Comparison of ENCODE assay signal across 24 mouse cellular contexts in genomic region chr19:15943117-15943423, GRCm38 (mm10). TPM values are rescaled to one million over a fixed set of nuclear protein-coding genes. Genes with fewer than 3 reads are reported as not detected.
A peak's percentile ranks its signal among the peaks of the same experiment; 100 is the strongest.
DNase-seq lines count a peak whose midpoint lies in the region; ATAC-seq and TF ChIP-seq lines count a peak whose summit lies in the region.
"Had no signal": no experiment of that assay in that cellular context is flagged by ENCODE, and none has a peak within 500 bp of the region (broad histone marks: within the 10 kb centered on the region; RNA-seq: fewer than 3 reads in every experiment).

No protein-coding gene starts in this region.

- H3K27me3 ChIP-seq in forebrain, embryonic 12.5 days = peaks cover 2% of the 10 kb centered on the region; the same call in 1 of the 2 replicates
- no peaks in the 10 kb centered on the region for H3K27me3 ChIP-seq in forebrain, embryonic 11.5 days (ENCODE audit: control insufficient read depth, insufficient read depth, low read length)
- H3K27me3 ChIP-seq in E14TG2a.4 (ENCODE audit: insufficient read depth, low read length) = no peaks in the 10 kb centered on the region
- H3K27me3 ChIP-seq: CH12.LX; embryonic facial prominence, embryonic 13.5 days; embryonic facial prominence, embryonic 15.5 days had no signal

- H3K4me2 ChIP-seq in forebrain, embryonic 12.5 days = no peak overlapping the region
- no peak overlapping the region for H3K4me2 ChIP-seq in forebrain, embryonic 11.5 days (ENCODE audit: low read depth, low read length, severe bottlenecking)
- H3K4me2 ChIP-seq: embryonic facial prominence, embryonic 13.5 days; embryonic facial prominence, embryonic 15.5 days had no signal

- peak; percentile 27; the same call in 1 of the 2 replicates for ATAC-seq in forebrain, embryonic 12.5 days (ENCODE audit: low FRiP score)
- ATAC-seq in forebrain, embryonic 11.5 days (replicated peaks; ENCODE audit: low FRiP score) = no peak
- ATAC-seq: CD4-positive, CD25-positive, alpha-beta regulatory T cell, adult 4 months; forebrain, embryonic 14.5 days; forebrain, embryonic 16.5 days had no signal

- H3K9me3 ChIP-seq in forebrain, embryonic 12.5 days = no peaks in the 10 kb centered on the region
- no peaks in the 10 kb centered on the region for H3K9me3 ChIP-seq in forebrain, embryonic 11.5 days (ENCODE audit: control insufficient read depth, low read length)
- no peaks in the 10 kb centered on the region for H3K9me3 ChIP-seq in E14TG2a.4 (ENCODE audit: low read length)
- no peaks in the 10 kb centered on the region for H3K9me3 ChIP-seq in ES-E14 (ENCODE audit: control insufficient read depth, insufficient read depth, low read depth, low read length)
- H3K9me3 ChIP-seq: embryonic facial prominence, embryonic 13.5 days; embryonic facial prominence, embryonic 15.5 days had no signal

- no peak overlapping the region for H3K9ac ChIP-seq in forebrain, embryonic 12.5 days
- no peak overlapping the region for H3K9ac ChIP-seq in forebrain, embryonic 11.5 days (ENCODE audit: low read length)
- peak overlapping the region; percentile 49; the same call in 1 of the 2 replicates for H3K9ac ChIP-seq in ES-E14 (ENCODE audit: insufficient read depth, low read depth, low read length, poor library complexity, severe bottlenecking)
- H3K9ac ChIP-seq: embryonic facial prominence, embryonic 13.5 days; embryonic facial prominence, embryonic 15.5 days had no signal

- H3K4me1 ChIP-seq in forebrain, embryonic 12.5 days = peaks cover 4% of the 10 kb centered on the region
- no peaks in the 10 kb centered on the region for H3K4me1 ChIP-seq in forebrain, embryonic 11.5 days (replicated peaks; ENCODE audit: control insufficient read depth, insufficient read depth, low read length)
- H3K4me1 ChIP-seq in E14TG2a.4 (replicated peaks; ENCODE audit: low read depth, low read length) (peaks cover 62% of the 10 kb centered on the region), ES-E14 (ENCODE audit: control insufficient read depth in 2 of 2, insufficient read depth in 2 of 2, low read length in 2 of 2, poor library complexity in 1 of 2) (peaks cover 10 to 17% of the 10 kb centered on the region in 2 experiments)
- H3K4me1 ChIP-seq: embryonic facial prominence, embryonic 13.5 days; embryonic facial prominence, embryonic 15.5 days had no signal

- H3K36me3 ChIP-seq in forebrain, embryonic 12.5 days (replicated peaks) = no peaks in the 10 kb centered on the region
- H3K36me3 ChIP-seq in forebrain, embryonic 11.5 days (ENCODE audit: control insufficient read depth, insufficient read depth, low read length) = no peaks in the 10 kb centered on the region
- H3K36me3 ChIP-seq in E14TG2a.4 (ENCODE audit: insufficient read depth, low read length) (no peaks in the 10 kb centered on the region), ES-E14 (ENCODE audit: control insufficient read depth, insufficient read depth, low read length, poor library complexity, severe bottlenecking) (no peaks in the 10 kb centered on the region)
- H3K36me3 ChIP-seq: embryonic facial prominence, embryonic 13.5 days; embryonic facial prominence, embryonic 15.5 days; forebrain, embryonic 10.5 days had no signal

- TF ChIP-seq CTCF in E14TG2a.4 (conservative IDR thresholded peaks at IDR 0.05; ENCODE audit: low read length) = no peak

- H3K27ac ChIP-seq in forebrain, embryonic 12.5 days = no peak overlapping the region
- no peak overlapping the region for H3K27ac ChIP-seq in forebrain, embryonic 11.5 days (ENCODE audit: low read depth, low read length)
- H3K27ac ChIP-seq in ES-E14 (ENCODE audit: insufficient read depth, low read depth, low read length, poor library complexity, severe bottlenecking) = no peak overlapping the region
- H3K27ac ChIP-seq: embryonic facial prominence, embryonic 13.5 days; embryonic facial prominence, embryonic 15.5 days; forebrain, embryonic 10.5 days had no signal

- in situ Hi-C loops in ES-E14 (cut with MboI; ENCODE audit: low sequenced_read_pairs in 2 of 2, unreplicated experiment in 2 of 2) = no loop called here

- WGBS in forebrain, embryonic 12.5 days = 66% methylated on average over 7 of the region's 7 CpGs
- 67% methylated on average over 7 of the region's 7 CpGs for WGBS in forebrain, embryonic 11.5 days

- no peak for DNase-seq in forebrain, embryonic 11.5 days (ENCODE audit: low spot score)
- no peak for DNase-seq in ES-E14 (ENCODE audit: low read depth, low spot score)
- DNase-seq in layer of hippocampus, postnatal 14 days (ENCODE audit: low spot score in 2 of 2) = no peak
- DNase-seq: adrenal gland, adult 2 months; adrenal gland, postnatal 10 days; adrenal gland, postnatal 25 days; B cell, adult 2 months; cerebellum, adult 11 months; cerebellum, adult 18-20 months; cerebellum, adult 8-10 months; cerebellum, adult 9-11 months; cerebellum, postnatal 14 days; cerebellum, postnatal 36 days; embryo, embryonic 11 days had no signal

- no peak overlapping the region for H3K4me3 ChIP-seq in forebrain, embryonic 12.5 days (replicated peaks)
- no peak overlapping the region for H3K4me3 ChIP-seq in forebrain, embryonic 11.5 days (ENCODE audit: low read depth, low read length)
- peak overlapping the region; percentile 69 for H3K4me3 ChIP-seq in E14TG2a.4 (replicated peaks; ENCODE audit: low read length)
- peak overlapping the region; percentile 63 for H3K4me3 ChIP-seq in ES-E14 (ENCODE audit: insufficient read depth in 1 of 2, low read depth in 1 of 2, low read length in 2 of 2, poor library complexity in 1 of 2, severe bottlenecking in 1 of 2)
- H3K4me3 ChIP-seq: embryonic facial prominence, embryonic 13.5 days; embryonic facial prominence, embryonic 15.5 days; erythroblast, embryonic 14.5 days; forebrain, embryonic 10.5 days had no signal

TF ChIP-seq in ES-E14, 5 proteins besides CTCF, POLR2A, EP300 and RAD21:
- TF ChIP-seq ZC3H11A (IDR thresholded peaks at IDR 0.05; ENCODE audit: borderline replicate concordance, low read depth, low read length) (no peak), HCFC1 (IDR thresholded peaks at IDR 0.05; ENCODE audit: borderline replicate concordance, insufficient read depth, low read length) (no peak), ZNF384 (IDR thresholded peaks at IDR 0.05; ENCODE audit: low read depth, low read length) (no peak), CHD2 (IDR thresholded peaks at IDR 0.05; ENCODE audit: low read depth, low read length) (no peak), MAFK (IDR thresholded peaks at IDR 0.05; ENCODE audit: insufficient read depth, low read depth, low read length) (no peak)

RNA-seq across cellular contexts. Expression of gene Psat1, which starts 4.1 kb away (rescaled TPM):
- polyA plus RNA-seq in forebrain, embryonic 12.5 days (2016; fragmentation: Nextera tagmentation; extraction: Ambion mirVana) = 169 and 172 TPM in 2 replicates
- 137 and 142 TPM in 2 replicates for polyA plus RNA-seq in forebrain, embryonic 11.5 days (2014; fragmentation: Nextera tagmentation; extraction: Ambion mirVana)
- 183 and 203 TPM in 2 replicates for total RNA-seq in ES-E14 (2012; rRNA removed)
- 100 to 1,000 TPM; 117 to 123 TPM for total RNA-seq in layer of hippocampus, postnatal 14 days (2021)

RNA-seq across cellular contexts. Expression of gene Cep78, which starts 41.7 kb away (rescaled TPM):
- polyA plus RNA-seq in forebrain, embryonic 12.5 days (2016; fragmentation: Nextera tagmentation; extraction: Ambion mirVana) = 63.5 and 65.2 TPM in 2 replicates
- 68.7 TPM in 2 replicates for polyA plus RNA-seq in forebrain, embryonic 11.5 days (2014; fragmentation: Nextera tagmentation; extraction: Ambion mirVana)
- total RNA-seq in ES-E14 (2012; rRNA removed) = 19.5 and 20.5 TPM in 2 replicates
- 10 to 100 TPM; 11.7 to 12.6 TPM for total RNA-seq in layer of hippocampus, postnatal 14 days (2021)

Comparison
In these comparisons a context has a peak if more than half of its experiments do, and no peak if none do; other contexts are left out.
1. H3K4me3 ChIP-seq: peak in E14TG2a.4 (single experiment) and ES-E14 (2 of 2); none in forebrain, embryonic 12.5 days (single experiment) and forebrain, embryonic 11.5 days (single experiment).